ENCODE assay signal across 20 mouse cellular contexts in the genomic region with DNA sequence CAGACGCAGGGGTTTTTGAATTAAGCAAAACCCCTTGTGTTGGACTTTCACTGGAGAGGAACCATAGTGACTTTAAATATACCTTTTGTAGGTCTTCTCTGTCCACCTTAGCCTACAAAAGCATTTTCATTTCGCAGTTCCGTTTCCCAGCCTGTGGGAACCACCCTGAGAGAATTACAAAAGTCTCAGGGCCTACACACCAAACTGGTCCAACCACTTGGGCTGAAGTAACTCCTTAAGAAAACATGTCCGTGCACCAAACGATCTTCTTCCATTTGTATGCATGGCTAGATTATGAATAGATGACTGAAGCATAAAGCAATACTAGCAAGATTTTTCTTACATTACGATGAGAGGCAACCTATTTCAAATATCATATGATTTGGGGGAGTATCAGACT. TPM values are rescaled to one million over a fixed set of nuclear protein-coding genes. Genes with fewer than 3 reads are reported as not detected.
DNase-seq lines count a peak whose midpoint lies in the region; ATAC-seq and TF ChIP-seq lines count a peak whose summit lies in the region.
"Had no signal": no experiment of that assay in that cellular context is flagged by ENCODE, and none has a peak within 500 bp of the region (broad histone marks: within the 10 kb centered on the region; RNA-seq: fewer than 3 reads in every experiment).

No protein-coding gene starts in this region.

- no peaks in the 10 kb centered on the region for H3K36me3 ChIP-seq in lung, embryonic 14.5 days (ENCODE audit: insufficient read depth)
- no peaks in the 10 kb centered on the region for H3K36me3 ChIP-seq in stomach, embryonic 16.5 days (ENCODE audit: control insufficient read depth, insufficient read depth, low read length)
- no peaks in the 10 kb centered on the region for H3K36me3 ChIP-seq in midbrain, embryonic 15.5 days (replicated peaks)
- H3K36me3 ChIP-seq: forebrain, embryonic 12.5 days; G1E; heart, embryonic 10.5 days; hindbrain, embryonic 12.5 days had no signal

- no peak overlapping the region for H3K9ac ChIP-seq in lung, embryonic 14.5 days
- H3K9ac ChIP-seq in stomach, embryonic 16.5 days (ENCODE audit: low read length): no peak overlapping the region
- H3K9ac ChIP-seq in midbrain, embryonic 15.5 days: no peak overlapping the region
- H3K9ac ChIP-seq: forebrain, embryonic 12.5 days; hindbrain, embryonic 12.5 days had no signal

- TF ChIP-seq CTCF in lung, embryonic 14.5 days (IDR thresholded peaks at IDR 0.05; ENCODE audit: low read depth): no peak

- ATAC-seq in lung, embryonic 14.5 days (ENCODE audit: insufficient read depth): no peak; the same call in 1 of the 2 replicates
- no peak for ATAC-seq in stomach, embryonic 16.5 days (ENCODE audit: insufficient read depth, low FRiP score)
- ATAC-seq in midbrain, embryonic 15.5 days (replicated peaks): no peak
- ATAC-seq: forebrain, embryonic 16.5 days; hindbrain, embryonic 16.5 days had no signal

- H3K27ac ChIP-seq in lung, embryonic 14.5 days (ENCODE audit: low read depth): no peak overlapping the region
- H3K27ac ChIP-seq in stomach, embryonic 16.5 days (ENCODE audit: low read length): peak overlapping the region; percentile 25; the same call in 1 of the 2 replicates
- H3K27ac ChIP-seq in midbrain, embryonic 15.5 days: no peak overlapping the region
- H3K27ac ChIP-seq: forebrain, embryonic 12.5 days; heart, embryonic 10.5 days; hindbrain, embryonic 12.5 days had no signal

- DNase-seq in lung, adult 18-20 months: peak; percentile 39 to 64
- DNase-seq in lung, embryonic 14.5 days: peak; percentile 25
- peak; percentile 21 for DNase-seq in lung, postnatal 10 days
- no peak for DNase-seq in adipocyte (ENCODE audit: low spot score)
- no peak for DNase-seq in spleen, adult 18-20 months
- DNase-seq: adrenal gland, postnatal 10 days; cerebellum, adult 11-12 months; cerebellum, adult 9-11 months; gastrocnemius, postnatal 10 days; heart, adult 18-20 months; heart, postnatal 10 days; heart, postnatal 4 days had no signal

- H3K4me2 ChIP-seq in lung, embryonic 14.5 days: no peak overlapping the region
- no peak overlapping the region for H3K4me2 ChIP-seq in stomach, embryonic 16.5 days (ENCODE audit: low read depth, low read length)
- no peak overlapping the region for H3K4me2 ChIP-seq in midbrain, embryonic 15.5 days
- H3K4me2 ChIP-seq: forebrain, embryonic 12.5 days; hindbrain, embryonic 12.5 days had no signal

- no peaks in the 10 kb centered on the region; the same call in 1 of the 2 replicates for H3K4me1 ChIP-seq in lung, embryonic 14.5 days (ENCODE audit: insufficient read depth)
- no peaks in the 10 kb centered on the region for H3K4me1 ChIP-seq in stomach, embryonic 16.5 days (ENCODE audit: control insufficient read depth, insufficient read depth, low read length)
- H3K4me1 ChIP-seq in midbrain, embryonic 15.5 days: no peaks in the 10 kb centered on the region
- H3K4me1 ChIP-seq: forebrain, embryonic 12.5 days; heart, embryonic 10.5 days; hindbrain, embryonic 12.5 days had no signal

- 68% methylated on average over 6 of the region's 6 CpGs for WGBS in lung, embryonic 14.5 days
- WGBS in stomach, embryonic 16.5 days: 70% methylated on average over 6 of the region's 6 CpGs
- WGBS in midbrain, embryonic 15.5 days: 94% methylated on average over 6 of the region's 6 CpGs

- H3K4me3 ChIP-seq in lung, embryonic 14.5 days (ENCODE audit: low read depth, low read length): no peak overlapping the region
- no peak overlapping the region for H3K4me3 ChIP-seq in stomach, embryonic 16.5 days (replicated peaks; ENCODE audit: low read length)
- H3K4me3 ChIP-seq in midbrain, embryonic 15.5 days: no peak overlapping the region
- H3K4me3 ChIP-seq: forebrain, embryonic 12.5 days; heart, embryonic 10.5 days; hindbrain, embryonic 12.5 days had no signal

- H3K9me3 ChIP-seq in lung, embryonic 14.5 days (ENCODE audit: low read depth, low read length): no peaks in the 10 kb centered on the region
- H3K9me3 ChIP-seq in stomach, embryonic 16.5 days (replicated peaks; ENCODE audit: control insufficient read depth, low read length): no peaks in the 10 kb centered on the region
- no peaks in the 10 kb centered on the region for H3K9me3 ChIP-seq in midbrain, embryonic 15.5 days
- H3K9me3 ChIP-seq: forebrain, embryonic 12.5 days; G1E; heart, embryonic 10.5 days; hindbrain, embryonic 12.5 days had no signal

- H3K27me3 ChIP-seq in lung, embryonic 14.5 days (ENCODE audit: insufficient read depth, low read length): no peaks in the 10 kb centered on the region
- no peaks in the 10 kb centered on the region for H3K27me3 ChIP-seq in stomach, embryonic 16.5 days (ENCODE audit: control insufficient read depth, insufficient read depth, low read length)
- no peaks in the 10 kb centered on the region for H3K27me3 ChIP-seq in midbrain, embryonic 15.5 days (replicated peaks)
- H3K27me3 ChIP-seq: forebrain, embryonic 12.5 days; hindbrain, embryonic 12.5 days had no signal

RNA-seq across cellular contexts. Expression of a gene that starts 9.2 kb away (rescaled TPM):
- 32.5 TPM in 2 replicates for polyA plus RNA-seq in lung, embryonic 14.5 days (2014; fragmentation: Nextera tagmentation; extraction: Ambion mirVana)
- polyA plus RNA-seq in stomach, embryonic 16.5 days (2015; fragmentation: Nextera tagmentation; extraction: Ambion mirVana): 35.2 and 36.0 TPM in 2 replicates
- polyA plus RNA-seq in midbrain, embryonic 15.5 days (2015; fragmentation: Nextera tagmentation; extraction: Ambion mirVana): 25.9 and 28.4 TPM in 2 replicates

Comparison
In these comparisons a context has a peak if more than half of its experiments do, and no peak if none do; other contexts are left out.
1. DNase-seq: peak in lung, adult 18-20 months (2 of 2), lung, embryonic 14.5 days (single experiment) and lung, postnatal 10 days (single experiment); none in adipocyte (single experiment) and spleen, adult 18-20 months (0 of 2).